Mouse (Mus musculus) forebrain, embryonic 16.5 days (tissue): ENCODE measurements at regions not wholly inside any gene's neighbourhood (a gene's known extent, or its start where the extent isn't known, plus 50 kb on each side); places are given as distances from the start of the nearest gene placed in this dataset.

Experiments
- ATAC-seq: fragments of 200-750 bp; cut with Nextera tagmentation; 2 replicates; pipeline ENCODE4 v1.8.0; 2017; ENCODE audit warnings: mild to moderate bottlenecking, moderate library complexity
- H3K27ac ChIP-seq: fragments of 300-500 bp; sonication (generic); 2 replicates; pipeline ENCODE4 v1.5.1; 2014; ENCODE audit warnings: low read length, control low read depth
- H3K27me3 ChIP-seq: fragments of 300-500 bp; sonication (generic); replicated peaks from 2 replicates; pipeline ENCODE4 v1.6.1; 2014; ENCODE audit warnings: low read length; ENCODE audit not compliant: control insufficient read depth, insufficient read depth
- H3K36me3 ChIP-seq: fragments of 300-500 bp; sonication (generic); 2 replicates; pipeline ENCODE4 v1.6.1; 2014; ENCODE audit not compliant: control insufficient read depth, insufficient read depth
- H3K4me1 ChIP-seq: fragments of 300-500 bp; sonication (generic); replicated peaks from 2 replicates; pipeline ENCODE4 v1.6.1; 2014; ENCODE audit warnings: low read length; ENCODE audit not compliant: control insufficient read depth, insufficient read depth
- H3K4me2 ChIP-seq: fragments of 300-500 bp; sonication (generic); 2 replicates; pipeline ENCODE4 v1.6.1; 2014; ENCODE audit warnings: mild to moderate bottlenecking, low read length, control low read depth
- H3K4me3 ChIP-seq: fragments of 300-500 bp; sonication (generic); replicated peaks from 2 replicates; pipeline ENCODE4 v1.5.1; 2014; ENCODE audit warnings: mild to moderate bottlenecking, low read length, control low read depth
- H3K9ac ChIP-seq: fragments of 300-500 bp; sonication (generic); replicated peaks from 2 replicates; pipeline ENCODE4 v1.6.1; 2014; ENCODE audit warnings: low read depth, low read length, control low read depth
- H3K9me3 ChIP-seq: fragments of 300-500 bp; sonication (generic); 2 replicates; pipeline ENCODE4 v1.6.1; 2016; ENCODE audit warnings: low read length; ENCODE audit not compliant: control insufficient read depth
- WGBS: fragments of 180-500 bp; shearing (Covaris S2); extraction: QIAGEN DNeasy Blood & Tissue Kit; methylation state at CpG from one replicate; pipeline ENCODE4 v1.1.7; 2014; 5-methylcytosine and 5-hydroxymethylcytosine counted together

DNA sequence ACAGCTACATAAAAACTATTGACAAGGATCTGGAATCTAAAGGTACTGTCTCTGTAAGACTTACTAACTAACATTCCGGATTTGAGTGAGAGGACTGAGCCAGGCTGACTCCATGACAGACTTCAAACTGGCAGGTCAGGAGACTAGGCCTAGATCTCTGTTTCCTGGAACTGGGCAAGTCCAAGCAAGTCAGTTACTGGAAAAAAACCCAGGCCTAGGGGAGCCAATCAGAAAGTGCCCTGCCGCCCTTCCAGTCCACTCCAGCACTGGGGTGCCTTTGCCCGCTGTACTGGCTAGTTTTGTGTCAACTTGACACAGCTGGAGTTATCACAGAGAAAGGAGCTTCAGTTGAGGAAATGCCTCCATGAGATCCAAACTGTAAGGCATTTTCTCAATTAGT, 219.6 kb upstream of the 4921530L21Rik start:
- Histone ChIP-seq H3K4me1 (no peaks in the 10 kb centered on the region), H3K9me3 (no peaks in the 10 kb centered on the region), H3K27me3 (no peaks in the 10 kb centered on the region), H3K27ac (no peak overlapping the region), H3K4me2 (no peak overlapping the region), H3K9ac (no peak overlapping the region), H3K4me3 (no peak overlapping the region), H3K36me3 (no peaks in the 10 kb centered on the region)
- ATAC-seq: no peak
- 96% methylated on average over 3 of the region's 3 CpGs for WGBS

- Histone ChIP-seq H3K9me3 (no peaks in the 10 kb centered on the region), H3K27me3 (no peaks in the 10 kb centered on the region), H3K4me2 (no peak overlapping the region), H3K36me3 (no peaks in the 10 kb centered on the region), H3K27ac (no peak overlapping the region), H3K9ac (no peak overlapping the region), H3K4me1 (no peaks in the 10 kb centered on the region), H3K4me3 (no peak overlapping the region)
- WGBS: 41% methylated on average over 1 of the region's 1 CpGs
- ATAC-seq: peak; percentile 89
Measured at GRCm38 (mm10) chr14:95687448-95687847, 193.6 kb upstream of the 4921530L21Rik start.

GRCm38 (mm10) chr14:95688611-95689010, 192.4 kb upstream of the 4921530L21Rik start:
- ATAC-seq: peak; percentile 68
- Histone ChIP-seq H3K9ac (no peak overlapping the region), H3K4me1 (no peaks in the 10 kb centered on the region), H3K4me3 (no peak overlapping the region), H3K36me3 (no peaks in the 10 kb centered on the region), H3K27ac (no peak overlapping the region), H3K4me2 (no peak overlapping the region), H3K27me3 (no peaks in the 10 kb centered on the region), H3K9me3 (no peaks in the 10 kb centered on the region)

DNA sequence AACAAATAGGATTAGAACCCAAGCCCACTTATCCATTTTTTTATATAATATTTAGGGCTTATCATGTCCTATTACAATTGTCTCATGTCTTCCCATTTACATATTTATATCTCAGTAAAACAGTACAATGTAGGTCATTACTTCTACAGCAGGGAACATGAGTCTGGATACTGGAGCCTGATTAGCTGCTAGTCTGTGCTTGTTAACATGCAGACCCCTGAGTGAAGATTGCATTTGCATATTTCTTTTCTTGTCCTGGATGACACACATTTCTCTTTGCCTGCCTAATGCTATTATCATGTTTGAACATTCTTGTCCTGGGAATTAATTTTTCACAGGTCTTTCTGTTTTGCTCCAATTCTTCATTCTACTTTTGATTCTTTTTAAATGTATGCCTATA, 155.0 kb upstream of the 4921530L21Rik start:
- Histone ChIP-seq H3K9ac (no peak overlapping the region), H3K27ac (no peak overlapping the region), H3K9me3 (no peaks in the 10 kb centered on the region), H3K27me3 (no peaks in the 10 kb centered on the region), H3K4me3 (no peak overlapping the region), H3K36me3 (no peaks in the 10 kb centered on the region), H3K4me2 (no peak overlapping the region), H3K4me1 (no peaks in the 10 kb centered on the region)
- ATAC-seq: no peak

GRCm38 (mm10) chr14:95775737-95776136, 105.3 kb upstream of the 4921530L21Rik start:
- no peaks in the 10 kb centered on the region for H3K9me3 ChIP-seq
- no peaks in the 10 kb centered on the region for H3K27me3 ChIP-seq
- no peak overlapping the region for H3K4me3 ChIP-seq
- H3K4me1 ChIP-seq: no peaks in the 10 kb centered on the region
- H3K9ac ChIP-seq: no peak overlapping the region
- H3K4me2 ChIP-seq: no peak overlapping the region
- ATAC-seq: no peak
- no peak overlapping the region for H3K27ac ChIP-seq
- H3K36me3 ChIP-seq: no peaks in the 10 kb centered on the region
- WGBS: 49% methylated on average over 2 of the region's 2 CpGs

DNA sequence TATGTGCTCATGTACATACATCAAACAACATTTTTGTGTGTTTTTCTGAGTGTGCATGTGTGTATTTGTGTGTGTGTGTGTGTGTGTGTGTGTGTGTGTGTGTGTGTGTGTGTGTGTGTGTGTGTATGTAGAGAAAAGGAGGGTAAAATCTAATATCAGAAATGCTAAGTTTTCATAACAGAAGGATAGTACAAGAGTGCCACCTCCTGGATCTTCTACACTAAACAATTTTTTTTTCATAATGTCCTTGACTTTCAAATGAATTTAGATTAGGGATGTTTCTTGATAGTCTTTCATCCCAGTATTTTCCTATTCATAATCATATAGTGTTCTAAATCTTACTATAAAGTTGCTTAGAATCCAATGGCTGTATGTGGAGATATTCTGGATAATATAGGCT, 103.6 kb upstream of the 4921530L21Rik start:
- Histone ChIP-seq H3K27ac (no peak overlapping the region), H3K9ac (no peak overlapping the region), H3K9me3 (no peaks in the 10 kb centered on the region), H3K4me1 (no peaks in the 10 kb centered on the region), H3K4me3 (no peak overlapping the region), H3K36me3 (no peaks in the 10 kb centered on the region), H3K27me3 (no peaks in the 10 kb centered on the region), H3K4me2 (no peak overlapping the region)
- no peak for ATAC-seq
